Mouse (Mus musculus): ENCODE measurements around the gene Olfr625-ps1. TPM values are rescaled to one million over a fixed set of nuclear protein-coding genes. Genes with fewer than 3 reads are reported as not detected.

The Olfr625-ps1 gene
- polyA plus RNA-seq, 1 experiment from 2014 or later: not detected

- H3K9ac ChIP-seq (replicated peaks; ENCODE audit: low read depth, low read length): no peak within 1 kb of the TSS
- H3K4me1 ChIP-seq (replicated peaks; ENCODE audit: control insufficient read depth, insufficient read depth, low read length): no peaks in the 10 kb centered on the region
- no peak within 1 kb of the TSS for H3K4me3 ChIP-seq (replicated peaks; ENCODE audit: low read length)
- 86% methylated on average over 1 of the region's 1 CpGs for WGBS
- no peaks in the 10 kb centered on the region for H3K9me3 ChIP-seq (ENCODE audit: control insufficient read depth, low read length)
- no peaks in the 10 kb centered on the region for H3K36me3 ChIP-seq (ENCODE audit: control insufficient read depth, insufficient read depth)
- no peaks in the 10 kb centered on the region for H3K27me3 ChIP-seq (replicated peaks; ENCODE audit: control insufficient read depth, insufficient read depth, low read length)
- H3K27ac ChIP-seq (ENCODE audit: low read length): no peak within 1 kb of the TSS
- ATAC-seq: no peak
- H3K4me2 ChIP-seq (ENCODE audit: low read length): no peak within 1 kb of the TSS
Measured at GRCm38 (mm10) chr7:103730074-103730473, 47.6 kb downstream of the Olfr625-ps1 start, which contains the start of gene Olfr628. Olfr628 (plus strand) TSS chr7:103730374.

Other genes starting within 250 kb of the Olfr625-ps1 start
- not detected in 2 replicates for gene Olfr605, start 237.3 kb upstream of the Olfr625-ps1 start, polyA plus RNA-seq (2015; fragmentation: Nextera tagmentation; extraction: Ambion mirVana)
- gene Olfr606, start 233.7 kb upstream of the Olfr625-ps1 start, polyA plus RNA-seq (2015; fragmentation: Nextera tagmentation; extraction: Ambion mirVana): not detected in 2 replicates
- gene Olfr607, start 218.6 kb upstream of the Olfr625-ps1 start, polyA plus RNA-seq (2015; fragmentation: Nextera tagmentation; extraction: Ambion mirVana): not detected in 2 replicates
- not detected in 2 replicates for gene Olfr608, start 212.8 kb upstream of the Olfr625-ps1 start, polyA plus RNA-seq (2015; fragmentation: Nextera tagmentation; extraction: Ambion mirVana)
- gene Olfr609, start 184.7 kb upstream of the Olfr625-ps1 start, polyA plus RNA-seq (2015; fragmentation: Nextera tagmentation; extraction: Ambion mirVana): not detected in 2 replicates
- not detected in 2 replicates for gene Olfr610, start 170.6 kb upstream of the Olfr625-ps1 start, polyA plus RNA-seq (2015; fragmentation: Nextera tagmentation; extraction: Ambion mirVana)
- not detected in 2 replicates for gene Olfr611, start 161.9 kb upstream of the Olfr625-ps1 start, polyA plus RNA-seq (2015; fragmentation: Nextera tagmentation; extraction: Ambion mirVana)
- gene Olfr612, start 140.0 kb upstream of the Olfr625-ps1 start, polyA plus RNA-seq (2015; fragmentation: Nextera tagmentation; extraction: Ambion mirVana): not detected in 2 replicates
- gene Olfr613, start 134.6 kb upstream of the Olfr625-ps1 start, polyA plus RNA-seq (2015; fragmentation: Nextera tagmentation; extraction: Ambion mirVana): not detected in 2 replicates
- not detected in 2 replicates for gene Olfr615, start 126.6 kb upstream of the Olfr625-ps1 start, polyA plus RNA-seq (2015; fragmentation: Nextera tagmentation; extraction: Ambion mirVana)
- not detected in 2 replicates for gene Olfr616, start 113.6 kb upstream of the Olfr625-ps1 start, polyA plus RNA-seq (2015; fragmentation: Nextera tagmentation; extraction: Ambion mirVana)
- gene Olfr617, start 109.7 kb upstream of the Olfr625-ps1 start, polyA plus RNA-seq (2015; fragmentation: Nextera tagmentation; extraction: Ambion mirVana): not detected in 2 replicates
- not detected in 2 replicates for gene Olfr618, start 92.6 kb upstream of the Olfr625-ps1 start, polyA plus RNA-seq (2015; fragmentation: Nextera tagmentation; extraction: Ambion mirVana)
- not detected in 2 replicates for gene Olfr619, start 82.1 kb upstream of the Olfr625-ps1 start, polyA plus RNA-seq (2015; fragmentation: Nextera tagmentation; extraction: Ambion mirVana)
- gene Olfr620, start 70.2 kb upstream of the Olfr625-ps1 start, polyA plus RNA-seq (2015; fragmentation: Nextera tagmentation; extraction: Ambion mirVana): not detected in 2 replicates
- not detected in 2 replicates for gene Olfr622, start 40.0 kb upstream of the Olfr625-ps1 start, polyA plus RNA-seq (2015; fragmentation: Nextera tagmentation; extraction: Ambion mirVana)
- gene Olfr623, start 19.0 kb upstream of the Olfr625-ps1 start, polyA plus RNA-seq (2015; fragmentation: Nextera tagmentation; extraction: Ambion mirVana): not detected in 2 replicates
- gene Olfr624, start 11.5 kb upstream of the Olfr625-ps1 start, polyA plus RNA-seq (2015; fragmentation: Nextera tagmentation; extraction: Ambion mirVana): not detected in 2 replicates
- not detected in 2 replicates for gene Olfr243, start 32.0 kb downstream of the Olfr625-ps1 start, polyA plus RNA-seq (2015; fragmentation: Nextera tagmentation; extraction: Ambion mirVana)
- gene Olfr628, start 47.7 kb downstream of the Olfr625-ps1 start, polyA plus RNA-seq (2015; fragmentation: Nextera tagmentation; extraction: Ambion mirVana): not detected in 2 replicates
- not detected in 2 replicates for gene Olfr629, start 62.2 kb downstream of the Olfr625-ps1 start, polyA plus RNA-seq (2015; fragmentation: Nextera tagmentation; extraction: Ambion mirVana)
- gene Olfr630, start 74.6 kb downstream of the Olfr625-ps1 start, polyA plus RNA-seq (2015; fragmentation: Nextera tagmentation; extraction: Ambion mirVana): not detected in 2 replicates
- gene Olfr69, start 88.9 kb downstream of the Olfr625-ps1 start, polyA plus RNA-seq (2015; fragmentation: Nextera tagmentation; extraction: Ambion mirVana): not detected in 2 replicates
- gene Olfr68, start 97.0 kb downstream of the Olfr625-ps1 start, polyA plus RNA-seq (2015; fragmentation: Nextera tagmentation; extraction: Ambion mirVana): not detected in 2 replicates
- gene Olfr67, start 109.1 kb downstream of the Olfr625-ps1 start, polyA plus RNA-seq (2015; fragmentation: Nextera tagmentation; extraction: Ambion mirVana): not detected in 2 replicates
- 1,171 and 1,472 TPM in 2 replicates for gene Hbb-bt, start 131.3 kb downstream of the Olfr625-ps1 start, polyA plus RNA-seq (2015; fragmentation: Nextera tagmentation; extraction: Ambion mirVana)
- 3,869 and 4,747 TPM in 2 replicates for gene Hbb-bs, start 145.4 kb downstream of the Olfr625-ps1 start, polyA plus RNA-seq (2015; fragmentation: Nextera tagmentation; extraction: Ambion mirVana)
- gene Hbb-bh2, start 157.8 kb downstream of the Olfr625-ps1 start, polyA plus RNA-seq (2015; fragmentation: Nextera tagmentation; extraction: Ambion mirVana): not detected in 2 replicates
- gene Hbb-bh1, start 160.4 kb downstream of the Olfr625-ps1 start, polyA plus RNA-seq (2015; fragmentation: Nextera tagmentation; extraction: Ambion mirVana): 0.43 TPM in 1 of 2 replicates, not detected in the other
- gene Hbb-y, start 170.5 kb downstream of the Olfr625-ps1 start, polyA plus RNA-seq (2015; fragmentation: Nextera tagmentation; extraction: Ambion mirVana): 24.4 and 25.7 TPM in 2 replicates
- not detected in 2 replicates for gene Olfr66, start 203.5 kb downstream of the Olfr625-ps1 start, polyA plus RNA-seq (2015; fragmentation: Nextera tagmentation; extraction: Ambion mirVana)
- gene Olfr64, start 211.8 kb downstream of the Olfr625-ps1 start, polyA plus RNA-seq (2015; fragmentation: Nextera tagmentation; extraction: Ambion mirVana): not detected in 2 replicates
- not detected in 2 replicates for gene Olfr65, start 220.8 kb downstream of the Olfr625-ps1 start, polyA plus RNA-seq (2015; fragmentation: Nextera tagmentation; extraction: Ambion mirVana)
- gene Olfr631, start 246.1 kb downstream of the Olfr625-ps1 start, polyA plus RNA-seq (2015; fragmentation: Nextera tagmentation; extraction: Ambion mirVana): not detected in 2 replicates

Data from forebrain, embryonic 16.5 days (tissue).